Mouse (Mus musculus): ENCODE data around the gene Tpk1.

DNA sequence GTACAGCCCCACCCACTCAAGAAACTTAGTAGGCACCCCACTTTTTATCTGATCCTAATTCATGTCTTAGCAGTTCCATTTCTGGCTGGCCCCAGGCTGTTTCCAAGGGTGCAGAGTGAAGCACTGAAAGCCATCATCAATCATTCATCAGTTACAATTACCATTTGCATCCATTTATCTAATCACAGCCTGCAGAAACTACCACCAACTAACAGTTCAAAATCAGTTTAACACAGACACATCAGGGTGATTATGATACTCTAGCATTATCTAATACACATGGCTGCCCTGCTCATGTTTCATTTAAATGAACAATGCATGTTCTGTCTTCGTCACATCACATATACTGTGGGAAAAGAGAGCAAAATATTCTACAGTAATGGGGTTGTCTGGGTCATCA is 274.7 kb downstream of the Tpk1 start:
- TF ChIP-seq CTCF (IDR thresholded peaks at IDR 0.05; ENCODE audit: low read depth, low read length) (no peak), POLR2A (IDR thresholded peaks at IDR 0.05; ENCODE audit: extremely low read depth, insufficient read depth, low read length) (no peak)
